Mouse (Mus musculus) neural tube, embryonic 14.5 days (tissue): ENCODE data around the gene Dusp10. TPM values are rescaled to one million over a fixed set of nuclear protein-coding genes. Genes with fewer than 3 reads are reported as not detected.

ENCODE experiments used
- ATAC-seq: fragments of 200-750 bp; cut with Nextera tagmentation; 2 replicates; pipeline ENCODE4 v1.8.0; 2017; ENCODE audit warnings: low read depth, mild to moderate bottlenecking, moderate TSS enrichment, moderate library complexity
- H3K27ac ChIP-seq: fragments of 300-500 bp; sonication (generic); 2 replicates; pipeline ENCODE4 v1.5.1; 2014; ENCODE audit warnings: low read depth, mild to moderate bottlenecking, control low read depth, low read length, moderate library complexity, mixed read lengths
- H3K27me3 ChIP-seq: fragments of 300-500 bp; sonication (generic); 2 replicates; pipeline ENCODE4 v1.6.1; 2014; ENCODE audit warnings: low read length; ENCODE audit not compliant: control insufficient read depth, insufficient read depth
- H3K36me3 ChIP-seq: fragments of 300-500 bp; sonication (generic); 2 replicates; pipeline ENCODE4 v1.6.1; 2014; ENCODE audit warnings: low read length, mixed read lengths; ENCODE audit not compliant: control insufficient read depth, insufficient read depth
- H3K4me1 ChIP-seq: fragments of 300-500 bp; sonication (generic); 2 replicates; pipeline ENCODE4 v1.6.1; 2014; ENCODE audit warnings: low read length; ENCODE audit not compliant: control insufficient read depth, insufficient read depth
- H3K4me2 ChIP-seq: fragments of 300-500 bp; sonication (generic); 2 replicates; pipeline ENCODE4 v1.6.1; 2014; ENCODE audit warnings: mild to moderate bottlenecking, low read depth, low read length, control low read depth
- H3K4me3 ChIP-seq: fragments of 300-500 bp; sonication (generic); 2 replicates; pipeline ENCODE4 v1.5.1; 2014; ENCODE audit warnings: low read depth, low read length, control low read depth, mixed read lengths
- H3K9ac ChIP-seq: fragments of 300-500 bp; sonication (generic); replicated peaks from 2 replicates; pipeline ENCODE4 v1.6.1; 2014; ENCODE audit warnings: low read depth, mild to moderate bottlenecking, control low read depth, low read length, mixed read lengths
- H3K9me3 ChIP-seq: fragments of 300-500 bp; sonication (generic); 2 replicates; pipeline ENCODE4 v1.6.1; 2016; ENCODE audit warnings: low read length; ENCODE audit not compliant: control insufficient read depth
- WGBS: fragments of 180-500 bp; shearing (Covaris S2); extraction: QIAGEN DNeasy Blood & Tissue Kit; methylation state at CpG from one replicate; pipeline ENCODE4 v1.1.7; 2014; 5-methylcytosine and 5-hydroxymethylcytosine counted together
- polyA plus RNA-seq: library from polyadenylated mRNA; unstranded; fragments of >200 nt; fragmentation: Nextera tagmentation; extraction: Ambion mirVana; gene quantifications from 2 replicates; pipeline ENCODE4 v1.2.1, GENCODE M21; 2014

Dusp10 gene
- polyA plus RNA-seq, 1 experiment from 2014 or later = 6.2 TPM

- Histone ChIP-seq H3K27me3 (no peaks in the 10 kb centered on the region), H3K27ac (no peak overlapping the region), H3K9me3 (no peaks in the 10 kb centered on the region), H3K36me3 (no peaks in the 10 kb centered on the region), H3K4me1 (no peaks in the 10 kb centered on the region), H3K4me3 (no peak overlapping the region), H3K4me2 (no peak overlapping the region), H3K9ac (no peak overlapping the region)
- WGBS = 86% methylated on average over 8 of the region's 8 CpGs
- ATAC-seq = no peak
Measured at GRCm38 (mm10) chr1:184058206-184058605, 45.1 kb downstream of the Dusp10 start.

- Histone ChIP-seq H3K27me3 (no peaks in the 10 kb centered on the region), H3K9ac (no peak overlapping the region), H3K4me1 (no peaks in the 10 kb centered on the region), H3K4me3 (no peak overlapping the region), H3K36me3 (no peaks in the 10 kb centered on the region), H3K9me3 (no peaks in the 10 kb centered on the region), H3K27ac (no peak overlapping the region), H3K4me2 (no peak overlapping the region)
- 95% methylated on average over 3 of the region's 3 CpGs for WGBS
- no peak for ATAC-seq
Measured at GRCm38 (mm10) chr1:184059814-184060213, 46.7 kb downstream of the Dusp10 start.

GRCm38 (mm10) chr1:184060381-184060780, 47.3 kb downstream of the Dusp10 start:
- no peak overlapping the region for H3K27ac ChIP-seq
- H3K4me2 ChIP-seq = no peak overlapping the region
- ATAC-seq = no peak
- no peak overlapping the region for H3K9ac ChIP-seq
- H3K4me3 ChIP-seq = no peak overlapping the region
- no peaks in the 10 kb centered on the region for H3K9me3 ChIP-seq
- H3K4me1 ChIP-seq = no peaks in the 10 kb centered on the region
- H3K27me3 ChIP-seq = no peaks in the 10 kb centered on the region
- H3K36me3 ChIP-seq = no peaks in the 10 kb centered on the region
- WGBS = 73% methylated on average over 9 of the region's 9 CpGs

GRCm38 (mm10) chr1:184060828-184061734, 48.0 kb downstream of the Dusp10 start:
- no peak overlapping the region for H3K4me2 ChIP-seq
- no peaks in the 10 kb centered on the region for H3K27me3 ChIP-seq
- ATAC-seq = no peak
- no peaks in the 10 kb centered on the region for H3K36me3 ChIP-seq
- no peaks in the 10 kb centered on the region for H3K9me3 ChIP-seq
- 71% methylated on average over 4 of the region's 4 CpGs for whole genome bisulfite sequencing
- no peak overlapping the region for H3K27ac ChIP-seq
- no peak overlapping the region for H3K9ac ChIP-seq
- H3K4me3 ChIP-seq = no peak overlapping the region
- H3K4me1 ChIP-seq = no peaks in the 10 kb centered on the region

GRCm38 (mm10) chr1:184061901-184062300, 48.8 kb downstream of the Dusp10 start:
- Histone ChIP-seq H3K4me2 (no peak overlapping the region), H3K4me3 (no peak overlapping the region), H3K27me3 (no peaks in the 10 kb centered on the region), H3K4me1 (no peaks in the 10 kb centered on the region), H3K9me3 (no peaks in the 10 kb centered on the region), H3K27ac (no peak overlapping the region), H3K36me3 (no peaks in the 10 kb centered on the region), H3K9ac (no peak overlapping the region)
- no peak for ATAC-seq
- WGBS = 88% methylated on average over 1 of the region's 1 CpGs

DNA sequence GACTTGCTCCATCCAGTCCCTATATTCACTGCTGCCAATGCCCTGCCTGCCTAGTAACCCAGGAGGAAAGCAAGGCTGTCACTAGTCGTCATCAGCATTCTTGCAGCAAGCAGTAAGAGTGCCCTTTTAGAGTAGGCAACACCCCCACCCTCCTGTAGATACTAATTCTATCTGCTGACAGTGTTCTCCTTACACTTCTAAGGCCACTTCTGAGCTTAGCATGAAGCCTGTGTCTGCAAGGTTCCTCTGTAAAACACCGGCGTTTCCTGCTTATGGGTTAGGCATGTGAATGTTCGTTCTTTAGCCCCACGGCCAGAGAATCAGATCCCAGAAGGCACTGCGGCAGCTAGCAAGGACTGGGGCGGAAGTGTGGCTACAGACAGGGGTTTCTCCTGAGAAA, 51.2 kb downstream of the Dusp10 start:
- Histone ChIP-seq H3K36me3 (no peaks in the 10 kb centered on the region), H3K4me1 (no peaks in the 10 kb centered on the region), H3K27me3 (no peaks in the 10 kb centered on the region), H3K9me3 (no peaks in the 10 kb centered on the region), H3K4me2 (no peak overlapping the region), H3K9ac (no peak overlapping the region), H3K27ac (no peak overlapping the region), H3K4me3 (no peak overlapping the region)
- ATAC-seq = no peak
- 80% methylated on average over 7 of the region's 7 CpGs for WGBS

GRCm38 (mm10) chr1:184065589-184066361, 52.7 kb downstream of the Dusp10 start:
- no peaks in the 10 kb centered on the region for H3K36me3 ChIP-seq
- ATAC-seq = peak; percentile 89
- H3K27ac ChIP-seq = no peak overlapping the region; the same call in 1 of the 2 replicates
- no peak overlapping the region for H3K4me3 ChIP-seq
- 61% methylated on average over 13 of the region's 13 CpGs for WGBS
- H3K9ac ChIP-seq = no peak overlapping the region
- no peaks in the 10 kb centered on the region for H3K4me1 ChIP-seq
- no peak overlapping the region for H3K4me2 ChIP-seq
- no peaks in the 10 kb centered on the region for H3K9me3 ChIP-seq
- no peaks in the 10 kb centered on the region for H3K27me3 ChIP-seq

DNA sequence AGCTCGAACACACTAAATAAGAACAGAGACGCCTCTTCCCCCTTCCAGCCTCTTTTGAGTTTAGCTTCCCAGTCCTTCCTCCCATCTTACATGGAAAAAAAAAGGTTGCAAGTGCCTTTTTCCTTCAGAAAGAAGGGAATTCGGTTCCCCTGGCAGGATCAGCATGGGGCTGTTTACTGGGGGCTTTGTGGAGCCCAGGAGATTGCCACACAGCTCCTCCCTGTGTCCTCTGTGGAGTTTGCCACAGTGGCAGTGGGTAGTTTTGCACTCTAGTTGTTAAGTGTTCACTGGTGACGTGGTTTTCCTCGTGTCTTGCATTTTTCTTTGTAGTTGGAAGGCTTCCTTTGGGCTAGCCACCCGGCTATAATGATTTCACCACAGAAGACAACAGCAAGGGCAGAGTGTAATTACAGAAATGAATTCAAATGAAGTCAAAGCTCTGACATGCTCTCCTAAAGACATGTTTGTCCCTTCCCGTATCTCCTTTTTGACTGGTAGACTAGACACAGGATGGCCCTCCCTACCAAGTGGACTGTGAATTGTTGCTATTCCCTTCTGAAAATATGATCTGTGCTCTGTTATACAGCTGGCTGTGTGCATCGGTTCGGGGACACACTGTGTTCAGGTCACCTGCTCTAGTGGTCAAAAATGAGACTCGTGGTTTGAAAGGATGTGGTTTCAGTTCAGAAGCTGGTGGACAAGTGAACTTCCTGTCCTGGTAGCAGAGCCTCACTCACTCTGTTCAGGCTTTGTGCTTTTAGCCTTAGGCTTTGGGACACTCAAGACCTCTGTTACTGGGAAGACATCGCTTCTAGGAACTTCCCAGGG, 53.6 kb downstream of the Dusp10 start:
- 0 out of 2 replicates have a peak, but pooled peaks cover under 1% of the 10 kb centered on the region for H3K36me3 ChIP-seq
- WGBS = 52% methylated on average over 11 of the region's 11 CpGs
- H3K4me2 ChIP-seq = no peak overlapping the region
- no peak overlapping the region for H3K4me3 ChIP-seq
- no peaks in the 10 kb centered on the region for H3K27me3 ChIP-seq
- H3K9ac ChIP-seq = no peak overlapping the region; the same call in 1 of the 2 replicates
- no peaks in the 10 kb centered on the region for H3K4me1 ChIP-seq
- 0 out of 2 replicates have a peak overlapping the region, but pooled peaks have one; percentile 4 for H3K27ac ChIP-seq
- ATAC-seq = peak; percentile 69
- no peaks in the 10 kb centered on the region for H3K9me3 ChIP-seq
